Mouse (Mus musculus) left cerebral cortex, postnatal 14 days (tissue): Measurements from ENCODE around the gene Mcoln1. TPM values are rescaled to one million over a fixed set of nuclear protein-coding genes. Genes with fewer than 3 reads are reported as not detected.

Experiments
- DNase-seq, 2 experiments: peaks; one replicate each; pipeline ENCODE4 v3.0.0; 2021 to 2022; ENCODE audit warnings: low spot score in 2 of 2, mixed read lengths in 1 of 2
- intact Hi-C: fragments of 180-260 bp; cut with DNase I; formaldehyde crosslinking; loops from one replicate; pipeline ENCODE4 v1.15.1; 2025
- total RNA-seq, 2 experiments: library from RNA; stranded (reverse); gene quantifications; 2 replicates each; pipeline ENCODE4 v1.2.3; 2021

Gene Mcoln1
- total RNA-seq, 2 experiments from 2014 or later = 79.9 to 81.5 TPM

DNA sequence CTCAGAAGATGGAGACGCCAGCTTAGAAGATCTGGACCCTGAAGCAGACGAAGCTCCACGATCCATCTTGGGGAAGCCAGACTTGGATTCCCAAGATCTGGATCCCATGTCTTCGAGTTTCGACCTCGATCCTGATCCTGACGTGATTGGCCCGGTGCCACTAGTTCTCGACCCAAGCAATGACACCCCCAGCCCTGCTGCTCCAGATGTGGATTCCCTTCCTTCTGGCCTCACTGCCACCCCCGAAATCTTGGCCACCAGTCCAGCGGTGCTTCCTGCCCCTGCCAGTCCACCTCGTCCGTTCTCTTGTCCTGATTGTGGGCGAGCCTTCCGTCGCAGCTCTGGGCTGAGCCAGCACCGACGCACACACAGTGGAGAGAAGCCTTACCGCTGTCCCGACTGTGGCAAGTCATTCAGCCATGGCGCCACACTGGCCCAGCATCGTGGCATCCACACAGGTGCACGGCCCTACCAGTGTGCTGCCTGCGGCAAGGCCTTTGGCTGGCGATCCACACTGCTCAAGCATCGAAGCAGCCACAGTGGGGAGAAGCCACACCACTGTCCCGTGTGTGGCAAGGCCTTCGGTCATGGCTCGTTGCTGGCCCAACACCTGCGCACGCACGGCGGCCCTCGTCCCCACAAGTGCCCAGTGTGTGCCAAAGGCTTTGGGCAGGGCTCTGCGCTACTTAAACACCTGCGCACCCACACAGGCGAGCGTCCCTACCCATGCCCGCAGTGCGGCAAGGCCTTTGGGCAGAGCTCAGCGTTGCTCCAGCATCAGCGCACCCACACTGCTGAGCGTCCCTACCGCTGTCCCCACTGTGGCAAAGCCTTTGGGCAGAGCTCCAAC, 4.5 kb upstream of the Mcoln1 start:
- no peak for DNase-seq
- intact Hi-C loops = no loop called here

DNA sequence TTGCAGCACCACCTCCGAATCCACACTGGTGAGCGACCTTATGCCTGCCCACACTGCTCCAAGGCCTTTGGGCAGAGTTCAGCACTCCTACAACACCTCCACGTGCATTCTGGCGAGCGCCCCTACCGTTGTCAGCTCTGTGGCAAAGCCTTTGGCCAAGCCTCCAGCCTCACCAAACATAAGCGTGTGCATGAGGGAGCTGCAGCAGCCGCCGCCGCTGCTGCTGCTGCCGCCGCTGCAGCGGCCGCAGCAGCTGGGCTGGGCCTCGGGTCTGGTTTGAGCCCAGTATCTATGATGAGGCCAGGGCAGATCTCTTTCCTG, 3.9 kb upstream of the Mcoln1 start:
- intact Hi-C loops = no loop called here
- DNase-seq = no peak

GRCm38 (mm10) chr8:3498583-3498982, 1.7 kb upstream of the Mcoln1 start:
- intact Hi-C loops = no loop called here
- DNase-seq = no peak

DNA sequence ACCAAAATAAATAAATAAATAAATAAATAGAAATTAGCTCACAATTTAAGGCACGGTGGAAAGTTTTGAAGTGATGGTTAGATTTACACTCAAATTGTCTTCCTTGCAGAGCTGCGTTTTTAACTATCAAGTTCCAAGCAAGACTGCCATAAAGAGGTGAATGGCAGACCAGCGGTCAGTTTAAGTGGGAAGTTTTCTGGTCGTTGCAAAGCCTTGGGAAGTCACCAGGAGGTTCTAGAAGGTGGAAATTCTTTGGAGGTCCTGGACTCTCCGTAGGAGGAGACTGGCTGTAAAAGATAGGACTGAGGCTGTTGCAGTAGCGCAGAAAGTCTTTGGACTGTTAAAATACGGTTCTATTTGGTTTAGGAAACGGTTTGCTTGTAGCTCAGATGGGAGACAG, 506 bp upstream of the Mcoln1 start:
- intact Hi-C loops = no loop called here

DNA sequence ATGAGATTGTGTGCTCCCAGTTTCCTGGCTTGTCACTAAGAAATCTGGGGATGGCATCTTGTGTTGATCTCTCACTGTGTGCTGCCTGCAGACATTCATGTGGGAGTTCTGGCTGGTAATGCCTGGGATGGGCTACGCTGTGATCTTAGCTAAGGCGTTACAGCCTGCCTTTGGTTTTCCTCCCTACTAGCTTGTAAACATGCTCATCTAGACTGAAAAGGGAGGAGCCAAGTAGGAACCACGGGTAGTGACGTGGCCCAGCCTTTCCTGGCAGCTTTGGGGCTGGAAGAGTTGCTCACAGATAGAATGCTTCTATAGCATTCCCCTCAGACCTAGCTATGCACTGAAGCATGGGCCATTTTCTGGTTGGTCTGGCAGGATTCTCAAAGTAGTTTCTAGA, 2.0 kb downstream of the Mcoln1 start:
- intact Hi-C loops = no loop called here
- peak in 1 of 2 experiments; percentile 58 for DNase-seq

More for the DNA sequence above, 506 bp upstream of the Mcoln1 start:
- DNase-seq = no peak

DNA sequence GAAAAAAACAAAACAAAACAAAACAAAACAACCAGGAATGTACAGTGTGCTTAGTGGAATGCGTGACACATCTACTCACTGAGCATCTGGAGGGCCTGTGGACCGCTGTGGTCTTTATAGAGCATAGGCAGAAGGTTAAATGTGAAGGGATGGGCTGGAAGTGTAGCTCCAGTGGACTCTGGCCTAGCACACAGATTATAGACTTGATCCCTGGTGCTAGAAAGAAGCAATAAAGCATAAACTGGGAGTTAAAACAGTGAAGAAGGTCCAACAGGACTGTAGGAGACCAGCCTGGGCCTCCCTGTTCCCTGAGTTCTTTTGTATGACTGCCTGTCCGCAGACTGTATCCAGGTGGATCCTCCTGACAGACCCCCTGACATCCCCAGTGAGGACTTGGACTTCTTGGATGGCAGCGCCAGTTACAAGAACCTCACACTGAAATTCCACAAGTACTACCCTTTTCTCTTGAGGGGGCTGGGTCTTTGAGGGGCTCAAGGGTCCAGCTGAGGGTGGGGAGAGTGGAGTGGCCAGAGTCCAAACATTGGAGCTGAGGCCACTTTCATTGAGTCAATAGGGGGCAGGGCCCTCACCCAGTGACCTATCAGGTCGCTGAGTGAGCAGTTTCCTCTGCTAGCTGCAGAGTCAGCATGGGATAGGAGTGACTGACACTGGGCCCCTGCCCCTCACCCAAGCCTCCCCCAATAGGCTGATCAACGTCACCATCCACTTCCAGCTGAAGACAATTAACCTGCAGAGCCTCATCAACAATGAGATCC, 7.9 kb downstream of the Mcoln1 start:
- intact Hi-C loops = no loop called here
- no peak for DNase-seq

DNA sequence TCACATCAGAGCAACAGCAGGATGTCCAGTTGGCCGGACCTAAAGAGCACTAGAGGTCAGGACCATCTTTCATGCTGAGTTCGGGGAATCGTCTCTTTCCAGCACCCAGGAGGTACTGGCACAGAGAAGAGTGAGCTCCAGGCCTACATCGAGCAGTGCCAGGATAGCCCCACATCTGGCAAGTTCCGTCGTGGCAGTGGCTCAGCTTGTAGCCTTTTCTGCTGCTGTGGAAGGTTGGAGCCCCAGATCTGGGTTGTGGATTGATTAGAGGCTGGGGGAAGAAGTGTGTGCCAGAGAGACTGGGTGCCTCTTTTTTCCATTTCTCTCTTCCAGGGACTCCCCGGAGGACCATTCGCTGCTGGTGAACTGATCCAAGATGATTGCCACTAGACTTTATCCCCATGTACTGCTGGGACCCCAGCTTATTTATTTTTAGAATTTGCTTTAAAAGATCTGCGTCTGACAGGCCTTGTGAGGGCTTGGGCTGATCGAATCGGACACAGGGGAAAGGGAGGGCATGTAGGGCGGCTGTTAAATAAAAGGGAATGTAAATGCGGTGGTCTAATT, 14.5 kb downstream of the Mcoln1 start:
- intact Hi-C loops = no loop called here
- no peak for DNase-seq

DNA sequence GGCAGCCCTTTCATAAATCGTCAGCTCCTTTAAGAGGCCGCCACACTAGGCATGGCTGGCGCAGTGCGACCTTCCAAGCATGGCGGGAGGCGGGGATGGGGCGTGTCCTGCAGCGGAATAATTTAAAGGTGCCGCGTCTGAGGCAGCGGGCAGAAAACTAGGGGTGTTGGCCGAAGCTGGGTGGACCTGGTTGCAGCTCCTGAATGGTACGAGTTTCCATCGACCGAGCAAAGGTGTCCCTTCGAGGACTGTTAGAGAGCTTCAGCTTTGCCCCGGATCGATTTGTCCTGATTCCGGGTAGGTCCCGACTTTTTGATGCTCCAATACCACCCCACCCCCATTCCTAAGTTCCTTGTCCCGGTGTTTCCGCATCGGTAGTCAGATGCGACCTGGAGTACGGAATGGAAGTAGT, 15.0 kb downstream of the Mcoln1 start, which contains the start of gene Pnpla6:
Gene Pnpla6 (plus strand): TSS at position 125 of the 412 bp plus-strand sequence.
- intact Hi-C loops = no loop called here
- DNase-seq = peak; percentile 86 to 92

- intact Hi-C loops = no loop called here
These were observed 15.6 kb downstream of the Mcoln1 start for GRCm38 (mm10) chr8:3515771-3516417.

DNA sequence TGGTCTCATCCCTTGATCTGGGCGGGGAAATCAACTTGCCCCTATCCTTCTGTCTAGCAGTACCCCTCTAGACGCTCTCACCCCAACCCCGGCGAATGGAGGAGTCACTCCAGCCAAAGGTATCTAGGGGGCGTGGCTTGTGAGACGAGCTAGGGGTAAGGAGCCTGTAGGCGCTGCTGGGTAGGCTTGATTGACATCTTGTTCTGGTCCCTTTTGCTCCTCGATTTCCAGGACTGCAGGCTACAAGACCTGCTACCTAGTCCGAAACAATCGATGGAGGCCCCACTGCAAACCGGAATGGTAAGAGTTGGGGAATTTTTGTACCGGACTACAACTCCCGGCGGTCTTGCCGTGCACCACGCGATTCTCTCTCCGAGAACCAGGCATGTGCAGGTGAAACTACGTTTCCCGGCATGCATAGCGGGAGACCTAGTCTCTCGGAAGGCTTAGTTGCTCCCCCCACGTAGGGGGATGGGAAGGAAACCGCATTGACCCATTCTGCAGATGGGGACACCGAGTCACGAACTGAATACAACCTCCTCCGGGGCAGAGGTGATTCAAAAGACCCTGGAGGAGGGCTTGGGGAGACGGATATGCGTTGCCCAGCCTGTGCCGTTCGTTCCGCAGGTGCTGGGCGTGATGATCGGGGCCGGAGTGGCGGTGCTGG, 16.3 kb downstream of the Mcoln1 start:
- DNase-seq = peak; percentile 95 to 97
- intact Hi-C loops = no loop called here

More at GRCm38 (mm10) chr8:3515771-3516417, 15.6 kb downstream of the Mcoln1 start:
- peak; percentile 56 to 84 for DNase-seq

DNA sequence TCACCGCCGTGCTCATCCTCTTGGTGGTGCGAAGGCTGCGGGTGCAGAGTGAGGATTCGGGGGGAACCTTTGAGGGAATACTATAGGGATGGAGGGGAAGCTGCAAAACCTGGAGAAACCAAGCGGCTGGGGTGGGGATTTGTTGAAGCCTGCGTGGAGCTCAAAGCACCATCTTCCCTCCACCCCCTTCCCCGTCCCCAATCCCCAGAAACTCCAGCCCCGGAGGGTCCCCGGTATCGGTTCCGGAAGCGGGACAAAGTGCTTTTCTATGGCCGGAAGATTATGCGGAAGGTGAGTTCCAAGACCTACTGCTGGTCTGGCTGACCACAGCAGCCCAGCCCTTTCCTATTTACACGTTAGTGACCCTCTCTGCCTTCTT, 16.8 kb downstream of the Mcoln1 start:
- intact Hi-C loops = no loop called here
- peak; percentile 54 to 67 for DNase-seq

DNA sequence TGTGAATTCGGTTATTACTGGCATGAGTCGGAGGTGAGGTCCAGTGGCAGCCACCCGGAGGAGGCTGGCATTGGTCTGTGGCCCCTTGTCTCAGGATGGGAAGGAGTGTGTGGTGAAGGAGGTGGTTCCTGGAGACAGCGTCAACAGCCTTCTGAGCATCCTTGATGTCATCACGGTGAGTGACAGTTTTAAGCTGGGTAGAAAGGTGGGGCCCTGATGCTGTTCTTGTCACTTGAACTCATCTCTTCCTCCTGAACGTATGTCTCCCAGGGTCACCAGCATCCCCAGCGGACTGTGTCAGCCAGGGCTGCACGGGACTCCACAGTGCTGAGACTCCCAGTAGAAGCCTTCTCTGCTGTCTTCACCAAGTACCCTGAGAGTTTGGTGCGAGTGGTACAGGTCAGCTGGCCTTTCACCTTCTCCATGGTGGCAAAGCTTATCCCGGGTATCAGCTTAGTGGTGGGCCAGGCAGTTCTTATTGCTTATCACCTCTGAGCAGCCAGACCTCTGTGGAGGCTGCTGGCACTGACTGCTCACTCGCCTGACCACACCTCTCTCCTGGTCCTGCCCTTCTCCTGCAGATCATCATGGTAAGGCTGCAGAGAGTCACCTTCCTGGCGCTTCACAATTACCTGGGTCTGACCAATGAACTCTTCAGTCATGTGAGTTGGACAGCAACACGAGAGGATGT, 21.9 kb downstream of the Mcoln1 start:
- intact Hi-C loops = no loop called here

DNA sequence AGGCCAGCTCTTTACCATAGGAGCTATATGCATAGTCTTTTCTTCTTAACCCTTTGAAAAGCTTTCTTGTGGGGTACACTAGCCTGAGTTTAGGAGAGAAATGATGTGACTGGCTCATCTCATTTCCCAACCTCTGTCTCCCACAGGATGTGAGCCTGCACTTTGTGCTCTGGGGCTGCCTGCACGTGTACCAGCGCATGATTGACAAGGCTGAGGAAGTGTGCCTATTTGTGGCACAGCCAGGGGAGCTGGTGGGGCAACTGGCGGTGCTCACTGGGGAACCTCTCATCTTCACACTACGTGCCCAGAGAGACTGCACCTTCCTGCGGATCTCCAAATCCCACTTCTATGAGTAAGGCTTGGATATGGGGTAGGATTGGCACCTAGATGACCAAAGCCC, 30.6 kb downstream of the Mcoln1 start:
- no peak for DNase-seq
- intact Hi-C loops = no loop called here

More for the DNA sequence above, 21.9 kb downstream of the Mcoln1 start:
- DNase-seq = no peak

- intact Hi-C loops = no loop called here
- no peak for DNase-seq
These were observed 31.7 kb downstream of the Mcoln1 start for GRCm38 (mm10) chr8:3531936-3532335.

DNA sequence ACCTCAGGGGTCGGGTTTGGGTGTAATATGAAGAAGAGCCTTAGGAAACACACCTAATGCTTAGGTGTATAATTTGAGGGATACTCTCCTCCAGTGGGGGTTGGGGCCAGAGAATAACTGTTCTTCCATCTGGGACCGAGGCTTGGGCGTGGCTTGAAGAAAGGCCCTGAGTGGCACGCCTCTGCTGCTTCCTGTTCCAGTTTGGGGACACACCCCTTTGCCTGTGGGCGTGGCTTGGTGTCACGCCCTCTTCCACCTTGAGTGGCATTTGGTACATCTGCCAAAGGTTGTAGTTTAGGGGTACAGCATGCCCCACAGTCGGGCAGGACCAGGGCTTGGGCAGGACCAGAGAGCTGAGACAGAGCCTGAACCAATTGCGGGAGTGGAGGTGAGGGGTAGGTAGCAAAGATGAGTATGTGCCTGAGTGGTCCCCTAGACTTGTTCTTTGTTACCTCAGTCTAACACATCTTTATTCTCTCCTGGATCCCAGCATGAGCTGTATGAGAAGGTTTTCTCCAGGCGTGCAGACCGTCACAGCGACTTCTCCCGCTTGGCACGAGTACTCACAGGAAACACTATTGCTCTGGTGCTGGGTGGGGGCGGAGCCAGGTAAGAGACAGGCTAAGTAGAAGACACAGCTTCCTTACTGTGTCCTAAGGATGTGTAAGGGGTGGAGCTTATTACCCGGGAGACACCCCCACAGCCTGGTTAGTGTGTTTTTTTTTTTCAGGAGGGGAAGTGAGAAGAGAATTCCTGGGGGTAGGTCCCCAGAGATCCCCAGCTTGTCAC, 36.0 kb downstream of the Mcoln1 start:
- intact Hi-C loops = no loop called here
- DNase-seq = no peak

DNA sequence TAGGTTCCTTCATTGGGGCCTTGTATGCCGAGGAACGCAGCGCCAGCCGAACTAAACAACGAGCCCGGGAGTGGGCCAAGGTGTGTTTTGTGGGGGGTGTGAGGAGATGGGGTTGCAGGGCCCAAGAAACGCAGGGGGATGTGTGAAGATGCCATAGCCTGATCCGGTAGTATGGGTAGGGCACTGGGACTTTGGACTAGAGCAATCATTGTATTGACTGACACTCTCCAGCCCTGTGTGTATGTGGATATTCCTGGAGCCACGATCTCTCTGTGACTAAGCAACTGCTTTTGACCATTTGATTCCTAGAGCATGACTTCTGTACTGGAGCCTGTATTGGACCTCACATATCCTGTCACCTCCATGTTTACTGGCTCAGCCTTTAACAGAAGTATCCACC, 36.7 kb downstream of the Mcoln1 start:
- DNase-seq = no peak
- intact Hi-C loops = no loop called here

DNA sequence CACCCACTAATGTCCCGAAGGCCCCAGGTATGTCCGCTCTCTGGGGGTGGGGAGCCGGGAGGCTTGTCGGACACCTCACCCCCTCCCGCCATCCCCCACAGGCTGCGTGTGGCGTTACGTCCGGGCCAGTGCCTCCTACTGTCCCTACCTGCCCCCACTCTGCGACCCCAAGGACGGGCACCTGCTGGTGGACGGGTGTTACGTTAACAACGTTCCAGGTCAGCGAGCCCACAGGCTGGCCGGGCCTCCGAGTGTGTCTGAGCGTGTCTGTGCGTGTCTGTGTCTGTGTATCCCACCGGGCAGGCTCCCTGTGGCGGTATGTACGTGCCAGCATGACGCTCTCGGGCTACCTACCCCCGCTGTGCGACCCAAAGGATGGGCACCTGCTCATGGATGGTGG, 37.4 kb downstream of the Mcoln1 start:
- no peak for DNase-seq
- intact Hi-C loops = no loop called here

DNA sequence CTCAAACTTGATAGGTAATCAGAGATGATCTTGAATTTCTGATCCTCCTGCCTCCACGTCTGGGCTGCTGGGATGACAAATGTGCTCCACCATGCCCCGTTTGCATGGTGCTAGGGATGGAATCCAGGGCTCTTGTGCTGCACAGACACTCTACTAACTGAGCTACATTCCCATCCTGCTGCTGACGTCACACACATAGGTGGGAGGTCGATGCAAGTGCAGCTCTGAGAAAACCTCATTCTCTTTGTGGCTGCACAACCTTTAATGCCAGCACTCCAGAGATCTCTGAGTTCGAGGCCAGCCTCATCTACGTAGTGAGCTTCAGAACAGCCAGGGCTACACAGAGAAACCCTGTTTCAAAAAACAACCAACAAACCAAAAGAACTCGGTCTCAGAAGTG, 38.9 kb downstream of the Mcoln1 start:
- intact Hi-C loops = no loop called here
- no peak for DNase-seq
